ENCODE assay signal across 15 mouse cellular contexts in genomic region chr10:10116442-10116841, GRCm38 (mm10).
"Had no signal": no experiment of that assay in that cellular context is flagged by ENCODE, and none has a peak within 500 bp of the region (broad histone marks: within the 10 kb centered on the region; RNA-seq: fewer than 3 reads in every experiment).

No protein-coding gene starts in this region.

- H3K4me3 ChIP-seq: lung, embryonic 15.5 days; megakaryocyte, embryonic 14.5 days; midbrain, embryonic 10.5 days; midbrain, embryonic 13.5 days; myocyte; neural tube, embryonic 13.5 days; stomach, embryonic 15.5 days had no signal

- DNase-seq: kidney, adult 9 months; kidney, postnatal 14 days; kidney, postnatal 4 days; liver, postnatal 0 days; lung, postnatal 10 days; lung, postnatal 36 days; thymus, postnatal 4 days had no signal

- H3K27ac ChIP-seq: liver, embryonic 14.5 days; lung, embryonic 15.5 days; midbrain, embryonic 10.5 days; midbrain, embryonic 13.5 days; neural tube, embryonic 13.5 days; stomach, embryonic 15.5 days had no signal
